Mouse (Mus musculus): Measurements from ENCODE around the gene Galk1. TPM values are rescaled to one million over a fixed set of nuclear protein-coding genes. Genes with fewer than 3 reads are reported as not detected.

The Galk1 gene
- total and polyA plus RNA-seq, 3 experiments, result 14.5 to 16.4 (median 14.7) TPM

DNA sequence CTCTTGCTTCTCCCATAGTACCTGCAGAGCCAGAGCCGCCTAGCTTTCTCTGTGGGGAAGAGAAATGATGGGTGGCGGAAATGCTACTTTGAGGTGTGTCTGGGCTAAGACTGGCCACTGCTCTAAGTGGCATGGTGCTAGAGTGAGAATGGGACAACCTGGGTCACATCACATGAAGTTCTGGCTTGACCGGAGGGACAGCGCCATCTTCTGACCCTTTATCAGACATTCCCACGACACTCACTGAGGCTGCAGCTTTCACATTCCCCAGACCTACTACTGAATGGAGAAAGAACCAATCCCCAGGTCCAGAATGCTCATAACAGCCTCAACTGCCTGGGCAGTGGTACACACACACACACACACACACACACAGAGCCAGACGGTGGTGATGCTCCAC is 5.6 kb upstream of the Galk1 start:
- 39% methylated on average over 6 of the region's 6 CpGs for WGBS
- intact Hi-C loops (cut with DNase I), result loop anchor here (5.0 kb wide), 1 partner anchor 81 kb away; no protein-coding TSS in a partner anchor
- no peaks in the 10 kb centered on the region for H3K79me2 ChIP-seq (replicated peaks; ENCODE audit: control insufficient read depth, insufficient read depth, low read length)
- H3K4me3 ChIP-seq, result no peak overlapping the region
- DNase-seq, result no peak
- TF ChIP-seq POLR2A (IDR thresholded peaks at IDR 0.05; ENCODE audit: insufficient read depth, low read depth, low read length) (no peak), CTCF (IDR thresholded peaks at IDR 0.05) (peak; percentile 65), EP300 (IDR thresholded peaks at IDR 0.05; ENCODE audit: insufficient read depth, low read depth, low read length) (peak; percentile 69; the same call in 1 of the 2 replicates)
- no peaks in the 10 kb centered on the region for H3K27me3 ChIP-seq (ENCODE audit: control insufficient read depth, insufficient read depth, low read length)
- no peak overlapping the region for H3K27ac ChIP-seq
- peaks cover 2% of the 10 kb centered on the region for H3K4me1 ChIP-seq (ENCODE audit: control insufficient read depth, insufficient read depth, low read length)
- H3K9ac ChIP-seq (ENCODE audit: low read depth, low read length), result no peak overlapping the region
- H3K36me3 ChIP-seq (ENCODE audit: control insufficient read depth, insufficient read depth, low read length), result peaks cover 15% of the 10 kb centered on the region

DNA sequence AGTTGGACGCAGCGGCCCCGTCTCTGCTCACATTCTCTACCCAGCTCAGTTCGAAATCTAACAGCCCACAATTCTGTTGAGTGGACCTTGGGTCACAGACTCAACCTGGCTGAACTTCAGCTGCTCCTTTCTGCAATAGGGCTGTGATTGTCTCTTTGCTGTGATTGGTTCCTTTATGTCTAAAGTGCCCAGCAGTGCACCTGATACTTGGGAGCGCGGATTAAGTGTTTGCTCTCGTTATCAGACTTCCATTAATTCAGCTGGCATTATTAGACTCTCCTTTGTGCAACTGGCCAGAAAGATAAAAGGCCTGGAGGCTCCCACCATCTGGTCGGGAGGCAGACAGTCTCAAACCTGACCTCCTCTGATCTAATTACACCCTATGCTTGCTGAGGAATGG is 2.3 kb upstream of the Galk1 start:
- intact Hi-C loops (cut with DNase I), result loop anchor here (5.0 kb wide), 1 partner anchor 78 kb away; no protein-coding TSS in a partner anchor
- Histone ChIP-seq H3K27me3 (ENCODE audit: control insufficient read depth, insufficient read depth, low read length) (no peaks in the 10 kb centered on the region), H3K27ac (no peak overlapping the region), H3K36me3 (ENCODE audit: control insufficient read depth, insufficient read depth, low read length) (no peaks in the 10 kb centered on the region), H3K9ac (ENCODE audit: low read depth, low read length) (no peak overlapping the region), H3K4me3 (no peak overlapping the region), H3K79me2 (replicated peaks; ENCODE audit: control insufficient read depth, insufficient read depth, low read length) (no peaks in the 10 kb centered on the region), H3K4me1 (ENCODE audit: control insufficient read depth, insufficient read depth, low read length) (peaks cover 3% of the 10 kb centered on the region; the same call in 1 of the 2 replicates)
- DNase-seq, result no peak
- no peak for TF ChIP-seq EP300 (IDR thresholded peaks at IDR 0.05; ENCODE audit: insufficient read depth, low read depth, low read length)
- no peak for TF ChIP-seq CTCF (IDR thresholded peaks at IDR 0.05)
- no peak for TF ChIP-seq POLR2A (IDR thresholded peaks at IDR 0.05; ENCODE audit: insufficient read depth, low read depth, low read length)
- 67% methylated on average over 8 of the region's 8 CpGs for WGBS

DNA sequence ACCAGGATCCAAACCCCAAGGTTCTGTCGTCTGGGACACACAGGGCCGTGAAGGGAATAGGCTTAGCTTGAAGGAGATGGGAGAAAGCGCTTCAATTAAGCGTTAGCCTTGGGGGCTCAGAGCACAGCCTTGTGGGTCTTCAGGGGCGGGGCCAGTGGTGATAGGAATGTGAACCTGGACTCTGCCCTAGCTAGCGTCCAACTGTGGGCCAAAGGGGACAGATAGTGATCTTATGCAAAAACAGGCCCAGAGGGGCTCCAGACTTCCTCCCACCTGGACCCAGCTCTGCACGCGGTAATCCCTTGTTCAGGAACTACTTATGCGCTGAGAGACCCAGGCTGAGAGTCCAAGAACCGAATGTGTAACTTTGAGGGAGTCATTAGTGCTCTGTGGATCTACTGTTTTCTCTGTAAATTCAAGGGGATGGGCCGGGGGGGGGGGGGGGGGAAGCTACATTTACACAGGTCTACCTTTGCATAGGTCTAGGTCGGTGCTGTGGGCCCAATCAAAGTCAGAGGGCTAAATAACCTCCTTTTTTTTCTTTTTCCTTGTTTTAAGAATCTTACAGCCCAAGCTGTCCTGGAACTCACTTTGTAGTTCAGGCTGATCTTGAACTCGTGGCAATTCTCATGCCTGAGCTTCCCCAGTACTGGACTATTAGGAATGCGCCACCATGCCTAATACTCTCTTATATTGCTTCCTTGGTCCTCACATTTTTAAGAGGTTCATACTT is 824 bp downstream of the Galk1 start:
- TF ChIP-seq EP300 (IDR thresholded peaks at IDR 0.05; ENCODE audit: insufficient read depth, low read depth, low read length) (no peak), CTCF (IDR thresholded peaks at IDR 0.05) (no peak), POLR2A (IDR thresholded peaks at IDR 0.05; ENCODE audit: insufficient read depth, low read depth, low read length) (no peak)
- intact Hi-C loops (cut with DNase I), result no loop called here
- Histone ChIP-seq H3K9ac (ENCODE audit: low read depth, low read length) (peak overlapping the region; percentile 59), H3K27me3 (ENCODE audit: control insufficient read depth, insufficient read depth, low read length) (no peaks in the 10 kb centered on the region), H3K4me3 (peak overlapping the region; percentile 66), H3K36me3 (ENCODE audit: control insufficient read depth, insufficient read depth, low read length) (no peaks in the 10 kb centered on the region), H3K4me1 (ENCODE audit: control insufficient read depth, insufficient read depth, low read length) (peaks cover 3% of the 10 kb centered on the region; the same call in 1 of the 2 replicates), H3K27ac (peak overlapping the region; percentile 77), H3K79me2 (replicated peaks; ENCODE audit: control insufficient read depth, insufficient read depth, low read length) (no peaks in the 10 kb centered on the region)
- no peak for DNase-seq
- 50% methylated on average over 14 of the region's 14 CpGs for WGBS

DNA sequence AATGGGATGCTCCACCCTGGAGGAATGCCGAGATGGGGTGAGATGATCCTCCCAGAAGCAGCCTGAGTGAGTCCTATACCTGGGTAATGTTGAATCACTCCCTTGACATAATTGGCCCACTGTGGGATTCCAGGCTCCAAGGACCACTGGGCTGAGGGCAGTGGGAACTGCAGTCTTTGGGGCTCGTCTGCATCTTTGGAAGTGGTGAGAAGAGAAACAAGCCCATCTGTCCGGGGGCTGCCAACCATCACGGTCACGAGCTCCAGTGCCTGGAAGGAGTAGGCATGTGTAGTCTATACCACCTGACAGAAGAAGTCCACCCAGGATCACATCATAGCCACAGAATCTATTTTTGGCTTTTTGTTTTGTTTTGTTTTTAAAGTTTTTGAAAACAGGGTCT is 1.6 kb downstream of the Galk1 start:
- Histone ChIP-seq H3K9ac (ENCODE audit: low read depth, low read length) (no peak overlapping the region), H3K36me3 (ENCODE audit: control insufficient read depth, insufficient read depth, low read length) (no peaks in the 10 kb centered on the region), H3K27me3 (ENCODE audit: control insufficient read depth, insufficient read depth, low read length) (no peaks in the 10 kb centered on the region), H3K79me2 (replicated peaks; ENCODE audit: control insufficient read depth, insufficient read depth, low read length) (no peaks in the 10 kb centered on the region), H3K4me1 (ENCODE audit: control insufficient read depth, insufficient read depth, low read length) (peaks cover 3% of the 10 kb centered on the region; the same call in 1 of the 2 replicates), H3K4me3 (no peak overlapping the region), H3K27ac (no peak overlapping the region)
- no peak for DNase-seq
- intact Hi-C loops (cut with DNase I), result no loop called here
- TF ChIP-seq CTCF (IDR thresholded peaks at IDR 0.05), result no peak
- TF ChIP-seq EP300 (IDR thresholded peaks at IDR 0.05; ENCODE audit: insufficient read depth, low read depth, low read length), result no peak
- no peak for TF ChIP-seq POLR2A (IDR thresholded peaks at IDR 0.05; ENCODE audit: insufficient read depth, low read depth, low read length)
- 79% methylated on average over 5 of the region's 5 CpGs for WGBS

DNA sequence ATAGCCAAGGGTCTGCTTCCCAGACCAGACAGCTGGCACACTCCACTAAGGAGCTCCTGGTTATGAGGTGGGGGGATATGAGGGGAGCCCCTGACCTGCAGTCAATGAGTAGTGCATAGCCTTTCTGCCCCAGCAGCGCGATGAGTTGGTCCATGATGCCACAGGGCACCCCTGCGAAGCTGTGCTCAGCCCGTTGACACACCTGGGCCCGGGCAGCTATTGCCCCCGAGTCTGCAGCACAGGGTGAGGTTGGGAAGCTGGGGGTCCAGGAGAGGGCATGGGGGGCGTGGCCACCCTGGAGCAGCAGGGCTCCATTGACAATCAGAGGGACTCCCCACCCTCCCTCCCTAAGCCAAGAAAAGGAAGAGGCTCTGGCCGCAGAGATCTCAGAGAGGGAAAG is 2.4 kb downstream of the Galk1 start:
- Histone ChIP-seq H3K9ac (ENCODE audit: low read depth, low read length) (no peak overlapping the region), H3K4me3 (no peak overlapping the region), H3K4me1 (ENCODE audit: control insufficient read depth, insufficient read depth, low read length) (peaks cover 6% of the 10 kb centered on the region), H3K27me3 (ENCODE audit: control insufficient read depth, insufficient read depth, low read length) (no peaks in the 10 kb centered on the region), H3K36me3 (ENCODE audit: control insufficient read depth, insufficient read depth, low read length) (no peaks in the 10 kb centered on the region), H3K27ac (no peak overlapping the region), H3K79me2 (replicated peaks; ENCODE audit: control insufficient read depth, insufficient read depth, low read length) (no peaks in the 10 kb centered on the region)
- intact Hi-C loops (cut with DNase I), result no loop called here
- 93% methylated on average over 8 of the region's 8 CpGs for WGBS
- TF ChIP-seq EP300 (IDR thresholded peaks at IDR 0.05; ENCODE audit: insufficient read depth, low read depth, low read length) (no peak), CTCF (IDR thresholded peaks at IDR 0.05) (no peak), POLR2A (IDR thresholded peaks at IDR 0.05; ENCODE audit: insufficient read depth, low read depth, low read length) (no peak)
- no peak for DNase-seq

DNA sequence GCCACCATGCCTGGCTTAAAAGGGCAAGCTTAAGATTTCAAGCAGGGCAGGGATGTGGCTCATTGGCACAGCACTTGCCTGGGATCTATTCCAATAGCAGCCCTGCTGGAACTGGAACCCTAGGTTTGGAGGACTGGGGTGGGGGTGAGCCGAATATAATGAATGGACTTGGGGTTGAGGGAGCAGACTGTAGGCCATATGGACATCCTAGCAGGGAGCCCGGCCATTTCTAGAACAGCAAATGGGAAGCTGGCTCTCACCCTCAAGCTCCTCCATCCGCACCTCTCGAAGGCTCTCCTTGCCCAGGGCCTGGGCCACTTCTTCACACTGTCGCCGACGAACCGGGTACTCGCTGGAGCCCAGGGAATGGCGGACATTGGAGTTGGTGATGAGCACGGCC is 2.9 kb downstream of the Galk1 start:
- intact Hi-C loops (cut with DNase I), result no loop called here
- Histone ChIP-seq H3K27me3 (ENCODE audit: control insufficient read depth, insufficient read depth, low read length) (no peaks in the 10 kb centered on the region), H3K36me3 (ENCODE audit: control insufficient read depth, insufficient read depth, low read length) (no peaks in the 10 kb centered on the region), H3K4me3 (no peak overlapping the region), H3K4me1 (ENCODE audit: control insufficient read depth, insufficient read depth, low read length) (peaks cover 7% of the 10 kb centered on the region), H3K9ac (ENCODE audit: low read depth, low read length) (no peak overlapping the region), H3K79me2 (replicated peaks; ENCODE audit: control insufficient read depth, insufficient read depth, low read length) (no peaks in the 10 kb centered on the region), H3K27ac (no peak overlapping the region)
- DNase-seq, result no peak
- TF ChIP-seq EP300 (IDR thresholded peaks at IDR 0.05; ENCODE audit: insufficient read depth, low read depth, low read length) (no peak), POLR2A (IDR thresholded peaks at IDR 0.05; ENCODE audit: insufficient read depth, low read depth, low read length) (no peak), CTCF (IDR thresholded peaks at IDR 0.05) (no peak)
- 93% methylated on average over 11 of the region's 11 CpGs for WGBS
